In genomic region chr17:34281836-34282235, GRCm38 (mm10) we compare ENCODE assay signal across 46 mouse cellular contexts. TPM values are rescaled to one million over a fixed set of nuclear protein-coding genes. Genes with fewer than 3 reads are reported as not detected.
"Had no signal": no experiment of that assay in that cellular context is flagged by ENCODE, and none has a peak within 500 bp of the region (broad histone marks: within the 10 kb centered on the region; RNA-seq: fewer than 3 reads in every experiment).

No protein-coding gene starts in this region.

- H3K4me1 ChIP-seq: heart, embryonic 10.5 days; heart, embryonic 12.5 days; heart, embryonic 13.5 days; heart, embryonic 15.5 days; hindbrain, embryonic 10.5 days; hindbrain, embryonic 12.5 days; hindbrain, embryonic 13.5 days; hindbrain, embryonic 15.5 days; intestine, embryonic 15.5 days; kidney, embryonic 15.5 days had no signal

- H3K36me3 ChIP-seq: heart, embryonic 10.5 days; heart, embryonic 12.5 days; heart, embryonic 13.5 days; heart, embryonic 15.5 days; hindbrain, embryonic 10.5 days; hindbrain, embryonic 12.5 days; hindbrain, embryonic 13.5 days; hindbrain, embryonic 15.5 days; intestine, embryonic 15.5 days; kidney, embryonic 15.5 days had no signal

- DNase-seq: heart, postnatal 10 days; heart, postnatal 14 days; heart, postnatal 36 days; heart, postnatal 4 days; kidney, adult 11 months; kidney, adult 18-20 months; kidney, adult 2 months; kidney, adult 8-10 months; kidney, adult 9 months; kidney, postnatal 10 days; kidney, postnatal 14 days; kidney, postnatal 25 days; kidney, postnatal 36 days; kidney, postnatal 4 days; layer of hippocampus, adult 9-11 months; layer of hippocampus, postnatal 36 days had no signal

- H3K9ac ChIP-seq: heart, embryonic 12.5 days; heart, embryonic 13.5 days; heart, embryonic 15.5 days; hindbrain, embryonic 12.5 days; hindbrain, embryonic 13.5 days; hindbrain, embryonic 14.5 days; hindbrain, embryonic 15.5 days; intestine, embryonic 15.5 days; kidney, embryonic 15.5 days had no signal

- H3K4me2 ChIP-seq: heart, embryonic 11.5 days; heart, embryonic 12.5 days; heart, embryonic 13.5 days; heart, embryonic 15.5 days; hindbrain, embryonic 12.5 days; hindbrain, embryonic 13.5 days; hindbrain, embryonic 14.5 days; hindbrain, embryonic 15.5 days; intestine, embryonic 15.5 days; kidney, embryonic 15.5 days had no signal

- H3K9me3 ChIP-seq: heart, embryonic 10.5 days; heart, embryonic 15.5 days; hindbrain, embryonic 10.5 days; hindbrain, embryonic 12.5 days; hindbrain, embryonic 13.5 days; hindbrain, embryonic 15.5 days; intestine, embryonic 15.5 days; kidney, embryonic 15.5 days had no signal

- H3K27me3 ChIP-seq: heart, embryonic 15.5 days; hindbrain, embryonic 15.5 days; intestine, embryonic 15.5 days had no signal

- H3K4me3 ChIP-seq: heart, embryonic 10.5 days; heart, embryonic 12.5 days; heart, embryonic 13.5 days; heart, embryonic 15.5 days; hindbrain, embryonic 10.5 days; hindbrain, embryonic 12.5 days; hindbrain, embryonic 13.5 days; hindbrain, embryonic 15.5 days; intestine, embryonic 15.5 days; kidney, embryonic 15.5 days; layer of hippocampus, adult 2 months; left cerebral cortex, adult 2 months had no signal

- H3K27ac ChIP-seq: heart, embryonic 10.5 days; heart, embryonic 13.5 days; heart, embryonic 15.5 days; hindbrain, embryonic 10.5 days; hindbrain, embryonic 12.5 days; hindbrain, embryonic 13.5 days; hindbrain, embryonic 14.5 days; hindbrain, embryonic 15.5 days; hindbrain, postnatal 0 days; intestine, embryonic 15.5 days; kidney, embryonic 15.5 days; kidney, postnatal 0 days; layer of hippocampus, adult 2 months; left cerebral cortex, adult 2 months had no signal

RNA-seq across cellular contexts. Expression of gene H2-Aa, which starts 5.8 kb away (rescaled TPM):
- polyA plus RNA-seq: heart, embryonic 11.5 days; hindbrain, embryonic 10.5 days; hindbrain, embryonic 11.5 days had no signal

RNA-seq across cellular contexts. Expression of gene H2-Ob, which starts 43.1 kb away (rescaled TPM):
- polyA plus RNA-seq: heart, embryonic 10.5 days; heart, embryonic 11.5 days; heart, embryonic 13.5 days; heart, embryonic 14.5 days; hindbrain, embryonic 11.5 days; hindbrain, embryonic 12.5 days; hindbrain, embryonic 14.5 days; kidney, embryonic 14.5 days had no signal

RNA-seq across cellular contexts. Expression of gene H2-Eb2, which starts 43.6 kb away (rescaled TPM):
- total RNA-seq: heart, postnatal 10 days; heart, postnatal 36 days; heart, postnatal 4 days; hematopoietic stem cell, adult 5-6 weeks; layer of hippocampus, adult 18-20 months; layer of hippocampus, adult 2 months; layer of hippocampus, adult 8-10 months; layer of hippocampus, postnatal 10 days; layer of hippocampus, postnatal 14 days; layer of hippocampus, postnatal 25 days; layer of hippocampus, postnatal 36 days; left cerebral cortex, adult 18-20 months; left cerebral cortex, adult 2 months had no signal
- polyA plus RNA-seq: heart, embryonic 10.5 days; heart, embryonic 11.5 days; heart, embryonic 12.5 days; heart, embryonic 13.5 days; heart, embryonic 14.5 days; heart, embryonic 15.5 days; heart, postnatal 0 days; hindbrain, embryonic 10.5 days; hindbrain, embryonic 11.5 days; intestine, embryonic 14.5 days; intestine, embryonic 15.5 days; intestine, embryonic 16.5 days; intestine, postnatal 0 days; kidney, embryonic 15.5 days; kidney, postnatal 0 days had no signal
